Mouse (Mus musculus) stomach, embryonic 14.5 days (tissue): ENCODE results near the gene Plcb1. TPM values are rescaled to one million over a fixed set of nuclear protein-coding genes. Genes with fewer than 3 reads are reported as not detected.

Experiments used
- ATAC-seq: fragments of 200-750 bp; cut with Nextera tagmentation; 2 replicates; pipeline ENCODE4 v1.8.0; 2017; ENCODE audit warnings: low read depth, moderate TSS enrichment; ENCODE audit not compliant: insufficient number of reproducible peaks, insufficient read depth, low FRiP score
- H3K27ac ChIP-seq: fragments of 300-500 bp; sonication (generic); 2 replicates; pipeline ENCODE4 v1.5.1; 2014; ENCODE audit warnings: mild to moderate bottlenecking, low read length, moderate library complexity, mixed read lengths
- H3K27me3 ChIP-seq: fragments of 300-500 bp; sonication (generic); 2 replicates; pipeline ENCODE4 v1.6.1; 2014; ENCODE audit warnings: low read length, control low read depth, mixed read lengths; ENCODE audit not compliant: control insufficient read depth, insufficient read depth
- H3K36me3 ChIP-seq: fragments of 300-500 bp; sonication (generic); 2 replicates; pipeline ENCODE4 v1.6.1; 2014; ENCODE audit warnings: mild to moderate bottlenecking, control low read depth, low read length, moderate library complexity, mixed read lengths; ENCODE audit not compliant: control insufficient read depth, insufficient read depth
- H3K4me1 ChIP-seq: fragments of 300-500 bp; sonication (generic); 2 replicates; pipeline ENCODE4 v1.6.1; 2014; ENCODE audit warnings: low read length, control low read depth, mixed read lengths; ENCODE audit not compliant: control insufficient read depth, insufficient read depth
- H3K4me2 ChIP-seq: fragments of 300-500 bp; sonication (generic); replicated peaks from 2 replicates; pipeline ENCODE4 v1.6.1; 2014; ENCODE audit warnings: low read depth, low read length, control low read depth
- H3K4me3 ChIP-seq: fragments of 300-500 bp; sonication (generic); 2 replicates; pipeline ENCODE4 v1.5.1; 2014; ENCODE audit warnings: low read depth, low read length, control low read depth
- H3K9ac ChIP-seq: fragments of 300-500 bp; sonication (generic); replicated peaks from 2 replicates; pipeline ENCODE4 v1.6.1; 2014; ENCODE audit warnings: low read depth, mild to moderate bottlenecking, control low read depth, low read length, moderate library complexity, mixed read lengths
- H3K9me3 ChIP-seq: fragments of 300-500 bp; sonication (generic); 2 replicates; pipeline ENCODE4 v1.6.1; 2016; ENCODE audit warnings: low read depth, low read length, control low read depth; ENCODE audit not compliant: control insufficient read depth
- WGBS: fragments of 180-500 bp; shearing (Covaris S2); extraction: QIAGEN DNeasy Blood & Tissue Kit; methylation state at CpG from one replicate; pipeline ENCODE4 v1.1.7; 2014; 5-methylcytosine and 5-hydroxymethylcytosine counted together
- polyA plus RNA-seq: library from polyadenylated mRNA; unstranded; fragments of >200 nt; fragmentation: Nextera tagmentation; extraction: Ambion mirVana; gene quantifications from 2 replicates; pipeline ENCODE4 v1.2.1, GENCODE M21; 2014

Plcb1 gene
- polyA plus RNA-seq, 1 experiment from 2014 or later, result 25.3 TPM

- Histone ChIP-seq H3K4me2 (peak overlapping the region; percentile 54), H3K9ac (peak overlapping the region; percentile 76; the same call in 1 of the 2 replicates), H3K4me1 (no peaks in the 10 kb centered on the region), H3K27ac (no peak overlapping the region), H3K4me3 (peak overlapping the region; percentile 74), H3K36me3 (no peaks in the 10 kb centered on the region), H3K9me3 (peaks cover 3% of the 10 kb centered on the region; the same call in 1 of the 2 replicates), H3K27me3 (no peaks in the 10 kb centered on the region)
- no peak for ATAC-seq
- WGBS, result 4% methylated on average over 6 of the region's 6 CpGs
Measured at GRCm38 (mm10) chr2:134786856-134787250, 986 bp downstream of the Plcb1 start.

GRCm38 (mm10) chr2:134787336-134788095, 1.6 kb downstream of the Plcb1 start:
- H3K4me3 ChIP-seq, result peak overlapping the region; percentile 74; the same call in 1 of the 2 replicates
- 55% methylated on average over 12 of the region's 12 CpGs for WGBS
- peaks cover 3% of the 10 kb centered on the region; the same call in 1 of the 2 replicates for H3K9me3 ChIP-seq
- no peaks in the 10 kb centered on the region for H3K27me3 ChIP-seq
- no peak overlapping the region for H3K9ac ChIP-seq
- no peaks in the 10 kb centered on the region for H3K36me3 ChIP-seq
- H3K27ac ChIP-seq, result no peak overlapping the region
- no peaks in the 10 kb centered on the region for H3K4me1 ChIP-seq
- ATAC-seq, result no peak
- peak overlapping the region; percentile 54 for H3K4me2 ChIP-seq

GRCm38 (mm10) chr2:134792926-134793325, 7.1 kb downstream of the Plcb1 start:
- H3K9ac ChIP-seq, result no peak overlapping the region
- H3K4me1 ChIP-seq, result no peaks in the 10 kb centered on the region
- no peaks in the 10 kb centered on the region for H3K36me3 ChIP-seq
- H3K27me3 ChIP-seq, result no peaks in the 10 kb centered on the region
- H3K4me2 ChIP-seq, result no peak overlapping the region
- WGBS, result 52% methylated on average over 7 of the region's 7 CpGs
- peak; percentile 46; the same call in 1 of the 2 replicates for ATAC-seq
- peaks cover 3% of the 10 kb centered on the region; the same call in 1 of the 2 replicates for H3K9me3 ChIP-seq
- no peak overlapping the region for H3K27ac ChIP-seq
- H3K4me3 ChIP-seq, result no peak overlapping the region

GRCm38 (mm10) chr2:134800226-134800625, 14.4 kb downstream of the Plcb1 start:
- H3K36me3 ChIP-seq, result no peaks in the 10 kb centered on the region
- H3K4me3 ChIP-seq, result no peak overlapping the region
- H3K4me1 ChIP-seq, result no peaks in the 10 kb centered on the region
- no peaks in the 10 kb centered on the region for H3K9me3 ChIP-seq
- WGBS, result 33% methylated on average over 1 of the region's 1 CpGs
- H3K9ac ChIP-seq, result no peak overlapping the region
- no peaks in the 10 kb centered on the region for H3K27me3 ChIP-seq
- H3K4me2 ChIP-seq, result no peak overlapping the region
- no peak overlapping the region for H3K27ac ChIP-seq
- no peak for ATAC-seq

- no peaks in the 10 kb centered on the region for H3K27me3 ChIP-seq
- no peak for ATAC-seq
- H3K4me1 ChIP-seq, result peaks cover 10% of the 10 kb centered on the region; the same call in 1 of the 2 replicates
- no peak overlapping the region for H3K4me2 ChIP-seq
- WGBS, result 78% methylated on average over 11 of the region's 11 CpGs
- H3K9ac ChIP-seq, result no peak overlapping the region
- no peak overlapping the region for H3K4me3 ChIP-seq
- H3K9me3 ChIP-seq, result no peaks in the 10 kb centered on the region
- no peak overlapping the region for H3K27ac ChIP-seq
- no peaks in the 10 kb centered on the region for H3K36me3 ChIP-seq
Measured at GRCm38 (mm10) chr2:134816383-134816782, 30.5 kb downstream of the Plcb1 start.

GRCm38 (mm10) chr2:134817058-134817840, 31.4 kb downstream of the Plcb1 start:
- H3K4me1 ChIP-seq, result peaks cover 10% of the 10 kb centered on the region; the same call in 1 of the 2 replicates
- no peak overlapping the region for H3K4me3 ChIP-seq
- no peak overlapping the region for H3K4me2 ChIP-seq
- no peaks in the 10 kb centered on the region for H3K27me3 ChIP-seq
- ATAC-seq, result no peak
- WGBS, result 84% methylated on average over 7 of the region's 7 CpGs
- no peaks in the 10 kb centered on the region for H3K9me3 ChIP-seq
- no peaks in the 10 kb centered on the region for H3K36me3 ChIP-seq
- H3K9ac ChIP-seq, result no peak overlapping the region
- no peak overlapping the region for H3K27ac ChIP-seq

- Histone ChIP-seq H3K4me3 (no peak overlapping the region), H3K4me1 (peaks cover 13% of the 10 kb centered on the region; the same call in 1 of the 2 replicates), H3K27ac (no peak overlapping the region), H3K9ac (no peak overlapping the region), H3K27me3 (no peaks in the 10 kb centered on the region), H3K36me3 (no peaks in the 10 kb centered on the region), H3K4me2 (no peak overlapping the region), H3K9me3 (no peaks in the 10 kb centered on the region)
- no peak for ATAC-seq
- 61% methylated on average over 6 of the region's 6 CpGs for WGBS
Measured at GRCm38 (mm10) chr2:134821176-134821575, 35.3 kb downstream of the Plcb1 start.

GRCm38 (mm10) chr2:134825645-134826044, 39.8 kb downstream of the Plcb1 start:
- 39% methylated on average over 7 of the region's 7 CpGs for WGBS
- Histone ChIP-seq H3K27ac (no peak overlapping the region), H3K4me2 (no peak overlapping the region), H3K27me3 (no peaks in the 10 kb centered on the region), H3K4me1 (peaks cover 9% of the 10 kb centered on the region; the same call in 1 of the 2 replicates), H3K9ac (no peak overlapping the region), H3K9me3 (no peaks in the 10 kb centered on the region), H3K36me3 (no peaks in the 10 kb centered on the region), H3K4me3 (no peak overlapping the region)
- peak; percentile 54 for ATAC-seq
